7 mouse cellular contexts compared by ENCODE assay signal in genomic region chr11:69758090-69758456, GRCm38 (mm10). TPM values are rescaled to one million over a fixed set of nuclear protein-coding genes. Genes with fewer than 3 reads are reported as not detected.
DNase-seq lines count a peak whose midpoint lies in the region; ATAC-seq lines count a peak whose summit lies in the region.

No protein-coding gene starts in this region.

- WGBS in intestine, embryonic 15.5 days = under 1% methylated on average over 26 of the region's 26 CpGs
- WGBS in midbrain, embryonic 10.5 days = under 1% methylated on average over 26 of the region's 26 CpGs

- H3K27ac ChIP-seq in intestine, embryonic 15.5 days = peak overlapping the region; percentile 99
- peak overlapping the region; percentile 97 for H3K27ac ChIP-seq in midbrain, embryonic 10.5 days (replicated peaks)

- no peaks in the 10 kb centered on the region for H3K27me3 ChIP-seq in intestine, embryonic 15.5 days (replicated peaks)
- H3K27me3 ChIP-seq in midbrain, embryonic 10.5 days (ENCODE audit: low read depth, poor library complexity, severe bottlenecking) = no peaks in the 10 kb centered on the region

- intact Hi-C loops in left cerebral cortex, postnatal 25 days (cut with DNase I) = loop anchor here (1.0 to 2.0 kb wide), 5 partner anchors 8 to 119 kb away; partner anchors contain the start of genes Nlgn2 and Senp3

- peak overlapping the region; percentile 52 for H3K4me3 ChIP-seq in intestine, embryonic 15.5 days (replicated peaks)
- H3K4me3 ChIP-seq in midbrain, embryonic 10.5 days = peak overlapping the region; percentile 74

- H3K4me1 ChIP-seq in intestine, embryonic 15.5 days (replicated peaks) = peaks cover 32% of the 10 kb centered on the region
- H3K4me1 ChIP-seq in midbrain, embryonic 10.5 days = peaks cover 63% of the 10 kb centered on the region

- peak overlapping the region; percentile 60 for H3K9ac ChIP-seq in intestine, embryonic 15.5 days

- H3K36me3 ChIP-seq in intestine, embryonic 15.5 days = no peaks in the 10 kb centered on the region
- no peaks in the 10 kb centered on the region; the same call in 1 of the 2 replicates for H3K36me3 ChIP-seq in midbrain, embryonic 10.5 days

- H3K9me3 ChIP-seq in intestine, embryonic 15.5 days = no peaks in the 10 kb centered on the region
- H3K9me3 ChIP-seq in midbrain, embryonic 10.5 days (replicated peaks) = no peaks in the 10 kb centered on the region

- DNase-seq in adrenal gland, adult (ENCODE audit: inconsistent age in 2 of 2, low spot score in 1 of 2) = peak; percentile 98 to 99
- DNase-seq in embryo, embryonic 10.5 days (ENCODE audit: low spot score) = peak; percentile 94
- DNase-seq in gastrocnemius, postnatal 25 days = peak; percentile 96
- DNase-seq in left cerebral cortex, postnatal 25 days (ENCODE audit: low spot score in 2 of 2) = peak; percentile 97
- peak; percentile 92 for DNase-seq in midbrain, embryonic 10.5 days (ENCODE audit: low spot score)
- peak; percentile 98 for DNase-seq in right cerebral cortex, postnatal 4 days

- peak; percentile 89 for ATAC-seq in intestine, embryonic 15.5 days

- peak overlapping the region; percentile 84 for H3K4me2 ChIP-seq in intestine, embryonic 15.5 days (replicated peaks)

RNA-seq across cellular contexts. Expression of gene Polr2a, which starts 0.4 kb away (rescaled TPM):
- total RNA-seq in gastrocnemius, postnatal 25 days (2021) = 10 to 100 TPM; 24.7 to 27.5 TPM
- polyA plus RNA-seq in intestine, embryonic 15.5 days (2015; fragmentation: Nextera tagmentation; extraction: Ambion mirVana) = 18.1 and 19.1 TPM in 2 replicates
- total RNA-seq in left cerebral cortex, postnatal 25 days (2021) = 10 to 100 TPM; 53.3 to 53.6 TPM
- polyA plus RNA-seq in midbrain, embryonic 10.5 days (2016; fragmentation: Nextera tagmentation; extraction: Ambion mirVana) = 25.6 and 32.2 TPM in 2 replicates

RNA-seq across cellular contexts. Expression of gene Slc35g3, which starts 3.7 kb away (rescaled TPM):
- total RNA-seq in gastrocnemius, postnatal 25 days (2021) = not detected
- polyA plus RNA-seq in intestine, embryonic 15.5 days (2015; fragmentation: Nextera tagmentation; extraction: Ambion mirVana) = 0.15 and 0.16 TPM in 2 replicates
- total RNA-seq in left cerebral cortex, postnatal 25 days (2021) = not detected
- polyA plus RNA-seq in midbrain, embryonic 10.5 days (2016; fragmentation: Nextera tagmentation; extraction: Ambion mirVana) = 0.09 TPM in 1 of 2 replicates, not detected in the other

RNA-seq across cellular contexts. Expression of gene Zbtb4, which starts 7.6 kb away (rescaled TPM):
- 10 to 100 TPM; 23.0 to 28.1 TPM for total RNA-seq in gastrocnemius, postnatal 25 days (2021)
- polyA plus RNA-seq in intestine, embryonic 15.5 days (2015; fragmentation: Nextera tagmentation; extraction: Ambion mirVana) = 2.3 and 2.4 TPM in 2 replicates
- 100 to 1,000 TPM; 110 to 114 TPM for total RNA-seq in left cerebral cortex, postnatal 25 days (2021)
- 0.64 and 0.91 TPM in 2 replicates for polyA plus RNA-seq in midbrain, embryonic 10.5 days (2016; fragmentation: Nextera tagmentation; extraction: Ambion mirVana)

RNA-seq across cellular contexts. Expression of gene Chrnb1, which starts 37.7 kb away (rescaled TPM):
- total RNA-seq in gastrocnemius, postnatal 25 days (2021) = 10 to 100 TPM; 36.2 to 53.1 TPM
- polyA plus RNA-seq in intestine, embryonic 15.5 days (2015; fragmentation: Nextera tagmentation; extraction: Ambion mirVana) = 3.5 and 4.3 TPM in 2 replicates
- total RNA-seq in left cerebral cortex, postnatal 25 days (2021) = 1 to 10 TPM; 1.3 to 2.0 TPM
- polyA plus RNA-seq in midbrain, embryonic 10.5 days (2016; fragmentation: Nextera tagmentation; extraction: Ambion mirVana) = 1.1 TPM in 2 replicates

RNA-seq across cellular contexts. Expression of gene Fgf11, which starts 43.6 kb away (rescaled TPM):
- 1 to 10 TPM; 6.3 to 6.7 TPM for total RNA-seq in gastrocnemius, postnatal 25 days (2021)
- polyA plus RNA-seq in intestine, embryonic 15.5 days (2015; fragmentation: Nextera tagmentation; extraction: Ambion mirVana) = 1.2 and 1.4 TPM in 2 replicates
- 10 to 100 TPM; 14.9 to 17.2 TPM for total RNA-seq in left cerebral cortex, postnatal 25 days (2021)
- 1.0 and 1.4 TPM in 2 replicates for polyA plus RNA-seq in midbrain, embryonic 10.5 days (2016; fragmentation: Nextera tagmentation; extraction: Ambion mirVana)

Comparison
In these comparisons a context has a peak if more than half of its experiments do, and no peak if none do; other contexts are left out.
1. Peak in every context shown above with its lines: DNase-seq, ATAC-seq, H3K4me3 ChIP-seq and H3K27ac ChIP-seq.